Comparison of ENCODE assay signal across 12 mouse cellular contexts in genomic region chr6:84072574-84072973, GRCm38 (mm10).
A peak's percentile ranks its signal among the peaks of the same experiment; 100 is the strongest.
DNase-seq lines count a peak whose midpoint lies in the region; ATAC-seq and TF ChIP-seq lines count a peak whose summit lies in the region.
"Had no signal": no experiment of that assay in that cellular context is flagged by ENCODE, and none has a peak within 500 bp of the region (broad histone marks: within the 10 kb centered on the region; RNA-seq: fewer than 3 reads in every experiment).

No protein-coding gene starts in this region.

- H3K36me3 ChIP-seq in lung, postnatal 0 days (ENCODE audit: insufficient read depth, low read length), result no peaks in the 10 kb centered on the region

- no peak overlapping the region for H3K4me2 ChIP-seq in lung, postnatal 0 days (replicated peaks; ENCODE audit: low read depth, low read length)

- DNase-seq in heart, postnatal 4 days, result peak; percentile 49
- DNase-seq in heart, adult 9 months (ENCODE audit: low spot score in 2 of 2), result no peak
- peak; percentile 18 for DNase-seq in lung, postnatal 0 days (ENCODE audit: low spot score)
- no peak for DNase-seq in lung, postnatal 14 days
- peak; percentile 82 for DNase-seq in R1 (ENCODE audit: low read depth, low spot score)
- DNase-seq in naive thymus-derived CD4-positive, alpha-beta T cell, adult 2 months (ENCODE audit: low read depth), result peak; percentile 16
- DNase-seq in cerebellum, postnatal 14 days, result no peak
- no peak for DNase-seq in neural tube, embryonic 10.5 days (ENCODE audit: extremely low spot score, low spot score)
- DNase-seq: cerebellum, adult 11 months; heart, adult 18-20 months; thymus, postnatal 36 days had no signal

- no peak overlapping the region for H3K27ac ChIP-seq in lung, postnatal 0 days (ENCODE audit: low read length)

- no peaks in the 10 kb centered on the region for H3K27me3 ChIP-seq in lung, postnatal 0 days (replicated peaks; ENCODE audit: insufficient read depth, low read length)
- H3K27me3 ChIP-seq: Patski had no signal

- H3K4me1 ChIP-seq in lung, postnatal 0 days (ENCODE audit: insufficient read depth, low read depth, low read length), result no peaks in the 10 kb centered on the region

- H3K9ac ChIP-seq in lung, postnatal 0 days (replicated peaks; ENCODE audit: low read depth), result no peak overlapping the region

- no peaks in the 10 kb centered on the region for H3K9me3 ChIP-seq in lung, postnatal 0 days (ENCODE audit: low read length)

- WGBS in lung, postnatal 0 days, result 45% methylated on average over 9 of the region's 9 CpGs

- no peak overlapping the region for H3K4me3 ChIP-seq in lung, postnatal 0 days (ENCODE audit: low read depth, low read length)

- TF ChIP-seq CTCF in lung, postnatal 0 days (IDR thresholded peaks at IDR 0.05), result peak; percentile 54

- no peak for ATAC-seq in lung, postnatal 0 days
- ATAC-seq: Patski had no signal

- TF ChIP-seq EP300 in lung, postnatal 0 days (IDR thresholded peaks at IDR 0.05), result no peak

Comparison
In these comparisons a context has a peak if more than half of its experiments do, and no peak if none do; other contexts are left out.
1. DNase-seq: peak in heart, postnatal 4 days (single experiment), lung, postnatal 0 days (single experiment), R1 (single experiment) and naive thymus-derived CD4-positive, alpha-beta T cell, adult 2 months (single experiment); none in heart, adult 9 months (0 of 2), lung, postnatal 14 days (single experiment), cerebellum, postnatal 14 days (0 of 2) and neural tube, embryonic 10.5 days (single experiment).